Mouse (Mus musculus) kidney, adult 10 weeks (tissue): ENCODE measurements around the gene Krt90. TPM values are rescaled to one million over a fixed set of nuclear protein-coding genes. Genes with fewer than 3 reads are reported as not detected.

Source experiments
- polyA plus RNA-seq: library from polyadenylated mRNA; stranded (reverse); fragments of 350-450 nt; fragmentation: Illumina TruSeq; extraction: RNeasy Lipid Tissue Mini Kit (QIAGEN cat#74804); gene quantifications from one replicate; pipeline ENCODE4 v1.2.3, GENCODE M21; 2014; ENCODE audit warnings: low read depth, low replicate concordance

Gene Krt90
- not detected for polyA plus RNA-seq

GRCm38 (mm10) chr15:101562850-101563249 lies at the start of gene Krt90:
TSS of gene Krt90 (minus strand) at chr15:101562950.

GRCm38 (mm10) chr15:101573796-101574345 lies 11.1 kb upstream of the Krt90 start, which contains the start of gene Krt75:
TSS of gene Krt75 (minus strand) at chr15:101573904.

GRCm38 (mm10) chr15:101550567-101550966 lies 12.2 kb downstream of the Krt90 start, which contains the start of gene Krt82:
TSS of gene Krt82 (minus strand) at chr15:101550667.

GRCm38 (mm10) chr15:101532720-101533119 lies 30.0 kb downstream of the Krt90 start, which contains the start of gene Krt84:
TSS of gene Krt84 (minus strand) at chr15:101532820.

GRCm38 (mm10) chr15:101517161-101517560 lies 45.6 kb downstream of the Krt90 start, which contains the start of gene Gm49425:
TSS of gene Gm49425 (minus strand) at chr15:101517261.

Other genes starting within 250 kb of the Krt90 start
- gene Krt80, start 192.8 kb downstream of the Krt90 start, polyA plus RNA-seq = 1.1 TPM
- 6.0 TPM for gene Krt7, start 151.9 kb downstream of the Krt90 start, polyA plus RNA-seq
- not detected for gene Krt87, start 124.1 kb downstream of the Krt90 start, polyA plus RNA-seq
- not detected for gene Krt88, start 115.2 kb downstream of the Krt90 start, polyA plus RNA-seq
- not detected for gene Krt81, start 99.2 kb downstream of the Krt90 start, polyA plus RNA-seq
- not detected for gene Krt86, start 89.5 kb downstream of the Krt90 start, polyA plus RNA-seq
- gene Krt83, start 71.4 kb downstream of the Krt90 start, polyA plus RNA-seq = not detected
- gene Gm49425, start 45.7 kb downstream of the Krt90 start, polyA plus RNA-seq = not detected
- not detected for gene Krt84, start 30.1 kb downstream of the Krt90 start, polyA plus RNA-seq
- gene Krt82, start 12.3 kb downstream of the Krt90 start, polyA plus RNA-seq = not detected
- not detected for gene Krt75, start 11.0 kb upstream of the Krt90 start, polyA plus RNA-seq
- not detected for gene Gm5414, start 65.2 kb upstream of the Krt90 start, polyA plus RNA-seq
- gene Gm5478, start 84.4 kb upstream of the Krt90 start, polyA plus RNA-seq = not detected
- gene Krt6b, start 117.3 kb upstream of the Krt90 start, polyA plus RNA-seq = not detected
- not detected for gene Krt6a, start 131.4 kb upstream of the Krt90 start, polyA plus RNA-seq
- not detected for gene Krt5, start 149.9 kb upstream of the Krt90 start, polyA plus RNA-seq
- gene Krt71, start 180.2 kb upstream of the Krt90 start, polyA plus RNA-seq = not detected
- not detected for gene Krt72, start 223.5 kb upstream of the Krt90 start, polyA plus RNA-seq
- gene Krt73, start 239.4 kb upstream of the Krt90 start, polyA plus RNA-seq = not detected